Mouse (Mus musculus) Patski (cell line): ENCODE results near the gene Coq2. TPM values are rescaled to one million over a fixed set of nuclear protein-coding genes. Genes with fewer than 3 reads are reported as not detected.
A peak's percentile ranks its signal among the peaks of the same experiment; 100 is the strongest.

Experiments used
- ATAC-seq: fragments of 100-300 bp; one replicate; pipeline ENCODE4 v1.8.0; 2021
- CTCF ChIA-PET: fragments of 350-600 bp; sonication (Branson Sonifier 250); formaldehyde crosslinking; loops from one replicate; lab custom pipeline; 2022; ENCODE audit warnings: inconsistent platforms; lab: Charles Lee
- POLR2A ChIA-PET: fragments of 350-600 bp; sonication (Branson Sonifier 250); formaldehyde crosslinking; loops from one replicate; lab custom pipeline; 2022; ENCODE audit warnings: antibody characterized with exemption, inconsistent platforms; lab: Charles Lee
- DNase-seq: peaks from one replicate; pipeline ENCODE4 v3.0.0-alpha.2; 2011; ENCODE audit warnings: low read depth, low spot score
- H3K27me3 ChIP-seq: fragments of 371-371 bp; one replicate; pipeline ENCODE4 v1.5.1; 2021
- CTCF ChIP-seq: fragments of 100-300 bp; IDR thresholded peaks from one replicate; pipeline ENCODE4 v1.5.1; 2021
- in situ Hi-C: fragments of 300-500 bp; cut with MboI; formaldehyde crosslinking; loops from 3 replicates; pipeline ENCODE4 v1.11.1; 2018; ENCODE audit warnings: low pct_unique_long_range_greater_than_20kb, mixed read lengths
- polyA plus RNA-seq: library from polyadenylated mRNA; unstranded; gene quantifications from one replicate; pipeline ENCODE4 v1.2.3, GENCODE M21; 2021

The Coq2 gene
- polyA plus RNA-seq, 1 experiment from 2014 or later: 83.6 TPM

DNA sequence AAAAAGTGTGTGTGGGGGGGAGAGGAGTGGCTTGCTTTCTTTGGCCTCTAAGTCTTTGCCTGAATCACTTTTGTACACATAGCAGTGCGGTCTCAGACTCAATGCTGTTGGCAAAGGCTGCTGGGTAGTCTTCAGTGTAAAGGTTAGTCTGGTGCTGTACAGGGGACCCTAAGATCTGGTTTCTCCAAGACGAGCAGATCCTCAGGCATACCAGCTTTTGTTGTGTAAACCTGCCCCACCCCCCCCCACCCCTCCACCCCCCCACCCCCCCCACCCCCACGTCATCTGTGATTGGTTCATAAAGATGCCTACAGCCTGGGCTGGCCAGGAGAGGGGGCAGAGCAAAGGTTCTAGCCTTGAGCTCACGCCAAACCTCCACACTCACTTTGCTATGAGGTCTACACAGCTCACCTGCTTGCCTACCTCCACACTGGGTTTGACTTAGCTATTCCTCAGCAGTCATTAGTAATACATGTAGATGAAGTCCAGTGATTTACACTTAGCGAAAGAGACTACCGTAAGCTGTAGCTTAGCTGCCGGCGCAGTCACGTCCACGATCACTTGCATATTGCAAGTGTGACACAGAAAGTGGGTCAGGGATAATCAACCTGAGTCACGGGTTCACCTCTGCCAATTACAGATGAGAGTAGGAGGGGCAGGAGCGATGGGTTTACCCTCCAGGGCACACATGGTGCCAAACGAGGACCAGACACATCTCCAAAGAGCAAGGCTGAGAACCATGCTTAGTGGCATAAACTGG lies 26.1 kb upstream of the Coq2 start:
- ATAC-seq (no peak), DNase-seq (no peak)
- CTCF ChIA-PET: no interaction called here
- POLR2A ChIA-PET: no interaction called here
- in situ Hi-C loops: loop anchor here (25.0 kb wide), 1 partner anchor 986 kb away; no protein-coding TSS in a partner anchor
- no peaks in the 10 kb centered on the region for H3K27me3 ChIP-seq
- TF ChIP-seq CTCF: no peak

DNA sequence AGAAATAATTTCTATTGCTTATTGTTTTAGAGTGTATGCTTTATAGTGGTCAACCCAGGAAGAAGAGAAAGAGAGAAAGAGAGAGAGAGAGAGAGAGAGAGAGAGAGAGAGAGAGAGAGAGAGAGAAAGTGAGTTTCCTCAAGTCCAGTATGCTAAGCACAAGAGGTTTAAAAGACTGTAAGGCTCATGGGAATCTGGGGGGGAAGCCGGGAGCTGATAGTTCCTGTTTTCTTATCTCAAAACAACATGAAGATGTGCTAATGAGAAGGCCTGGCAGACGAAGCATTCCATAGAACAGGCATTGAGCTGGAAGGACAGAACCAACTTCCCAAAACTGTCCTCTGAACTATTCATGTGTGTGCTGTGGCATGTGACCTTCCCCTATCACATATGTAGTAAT lies 22.9 kb upstream of the Coq2 start:
- no peak for TF ChIP-seq CTCF
- ChIA-PET POLR2A (no interaction called here), CTCF (interaction anchor here (1.0 kb wide), 1 partner anchor 15 kb away, joined by 3 read pairs; no protein-coding TSS in a partner anchor)
- no peak for ATAC-seq
- in situ Hi-C loops: no loop called here
- DNase-seq: no peak
- no peaks in the 10 kb centered on the region for H3K27me3 ChIP-seq

DNA sequence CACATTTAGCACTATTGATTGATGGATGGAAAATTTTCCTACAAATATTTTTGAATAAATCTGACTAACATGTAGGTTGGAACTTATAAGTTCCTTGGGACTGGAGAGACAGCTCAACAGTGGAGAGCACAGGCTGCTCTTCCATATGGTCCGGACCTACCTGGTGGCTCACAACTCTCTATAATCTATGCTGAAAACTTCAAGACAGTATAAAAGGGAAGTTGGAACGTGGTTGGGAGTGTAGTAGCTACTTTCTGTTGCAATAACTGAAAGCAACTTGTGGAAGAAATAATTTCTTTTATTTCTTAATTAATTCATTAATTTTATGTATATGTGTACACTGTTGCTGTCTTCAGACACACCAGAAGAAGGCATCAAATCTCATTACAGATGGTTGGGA lies 22.5 kb upstream of the Coq2 start:
- no peaks in the 10 kb centered on the region for H3K27me3 ChIP-seq
- POLR2A ChIA-PET: no interaction called here
- ATAC-seq (no peak), DNase-seq (no peak)
- no peak for TF ChIP-seq CTCF
- in situ Hi-C loops: no loop called here
- CTCF ChIA-PET: interaction anchor here (1.0 kb wide), 1 partner anchor 16 kb away, joined by 3 read pairs; no protein-coding TSS in a partner anchor

DNA sequence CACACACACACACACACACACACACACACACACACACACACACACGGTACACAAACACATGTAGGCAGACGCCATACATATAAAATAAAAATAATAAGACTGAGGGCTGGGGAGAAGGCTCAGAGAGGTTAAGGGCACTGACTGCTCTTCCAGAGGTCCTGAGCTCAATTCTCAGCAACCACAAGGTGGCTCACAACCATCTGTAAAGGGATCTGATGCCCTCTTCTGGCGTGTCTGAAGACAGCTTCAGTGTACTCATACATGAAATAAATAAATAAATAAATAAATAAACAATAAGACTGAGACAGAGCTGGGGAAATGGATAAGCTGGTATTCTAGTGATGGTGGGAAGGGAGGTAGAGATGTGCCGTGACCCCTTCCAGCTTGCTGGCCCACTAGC lies 10.7 kb upstream of the Coq2 start:
- ChIA-PET CTCF (interaction anchor here (1.3 kb wide), 1 partner anchor 10 kb away, joined by 4 read pairs; the partner anchor contains the start of gene Coq2), POLR2A (no interaction called here)
- peak; percentile 56 for TF ChIP-seq CTCF
- no peak for DNase-seq
- no peak for ATAC-seq
- H3K27me3 ChIP-seq: no peaks in the 10 kb centered on the region
- in situ Hi-C loops: no loop called here

DNA sequence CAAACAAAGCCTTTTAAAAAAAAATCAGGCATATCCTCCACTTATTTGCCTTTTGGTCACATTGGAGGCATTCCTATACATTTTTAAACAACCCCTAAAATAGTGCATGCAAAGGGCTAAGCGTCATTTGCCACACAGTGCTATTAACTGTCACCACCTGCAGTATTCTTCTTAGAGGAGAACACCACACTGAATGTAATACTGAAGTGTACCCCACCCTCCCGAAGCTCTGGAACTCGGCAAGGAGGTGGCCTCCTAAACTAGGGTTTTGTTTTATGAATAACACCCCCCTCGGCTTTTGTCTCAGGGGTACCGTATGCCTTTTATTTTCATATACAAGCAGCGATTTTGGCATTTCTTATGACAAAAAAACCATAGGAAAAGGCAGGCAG lies 5.6 kb upstream of the Coq2 start:
- DNase-seq: no peak
- no peak for ATAC-seq
- TF ChIP-seq CTCF: no peak
- in situ Hi-C loops: loop anchor here (5.0 kb wide), 1 partner anchor 232 kb away; no protein-coding TSS in a partner anchor
- ChIA-PET CTCF (interaction anchor here (1.5 kb wide), 1 partner anchor 146 kb away, joined by 4 read pairs; no protein-coding TSS in a partner anchor), POLR2A (no interaction called here)
- no peaks in the 10 kb centered on the region for H3K27me3 ChIP-seq

DNA sequence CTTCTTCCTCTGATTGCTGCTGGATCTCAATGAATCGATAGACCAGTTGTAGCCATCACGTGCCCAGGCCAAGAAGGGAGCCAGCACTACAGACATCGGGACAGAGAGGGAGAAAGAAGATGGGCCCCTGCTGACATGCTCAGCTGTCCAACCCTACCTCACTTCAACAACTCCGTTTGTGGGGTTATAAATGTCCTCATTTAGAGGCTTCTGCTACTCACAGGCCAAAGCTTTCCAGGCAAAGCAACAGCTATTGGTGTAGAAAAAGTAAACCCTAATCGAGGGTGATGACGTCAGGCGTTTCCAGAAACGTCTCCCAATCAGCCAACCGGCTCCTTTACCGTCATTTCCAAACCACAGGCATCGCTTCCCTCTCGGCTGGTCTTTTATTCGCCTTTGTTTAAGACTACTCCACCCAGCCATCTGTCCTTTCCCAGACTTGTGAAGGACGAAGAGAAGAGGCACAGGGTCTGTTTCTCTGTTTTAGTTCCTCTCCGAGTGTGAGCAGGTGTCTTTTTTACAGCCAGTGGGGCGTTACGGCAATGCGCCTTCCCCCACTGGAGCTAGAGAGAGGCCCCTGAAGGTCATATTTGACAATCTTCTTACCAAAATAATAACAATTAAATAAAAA lies 5.1 kb upstream of the Coq2 start:
- H3K27me3 ChIP-seq: no peaks in the 10 kb centered on the region
- CTCF ChIA-PET: interaction anchor here (1.5 kb wide), 1 partner anchor 147 kb away, joined by 4 read pairs; no protein-coding TSS in a partner anchor
- ATAC-seq (no peak), DNase-seq (no peak)
- POLR2A ChIA-PET: no interaction called here
- in situ Hi-C loops: loop anchor here (5.0 kb wide), 2 partner anchors 137 to 232 kb away; no protein-coding TSS in a partner anchor
- TF ChIP-seq CTCF: no peak

DNA sequence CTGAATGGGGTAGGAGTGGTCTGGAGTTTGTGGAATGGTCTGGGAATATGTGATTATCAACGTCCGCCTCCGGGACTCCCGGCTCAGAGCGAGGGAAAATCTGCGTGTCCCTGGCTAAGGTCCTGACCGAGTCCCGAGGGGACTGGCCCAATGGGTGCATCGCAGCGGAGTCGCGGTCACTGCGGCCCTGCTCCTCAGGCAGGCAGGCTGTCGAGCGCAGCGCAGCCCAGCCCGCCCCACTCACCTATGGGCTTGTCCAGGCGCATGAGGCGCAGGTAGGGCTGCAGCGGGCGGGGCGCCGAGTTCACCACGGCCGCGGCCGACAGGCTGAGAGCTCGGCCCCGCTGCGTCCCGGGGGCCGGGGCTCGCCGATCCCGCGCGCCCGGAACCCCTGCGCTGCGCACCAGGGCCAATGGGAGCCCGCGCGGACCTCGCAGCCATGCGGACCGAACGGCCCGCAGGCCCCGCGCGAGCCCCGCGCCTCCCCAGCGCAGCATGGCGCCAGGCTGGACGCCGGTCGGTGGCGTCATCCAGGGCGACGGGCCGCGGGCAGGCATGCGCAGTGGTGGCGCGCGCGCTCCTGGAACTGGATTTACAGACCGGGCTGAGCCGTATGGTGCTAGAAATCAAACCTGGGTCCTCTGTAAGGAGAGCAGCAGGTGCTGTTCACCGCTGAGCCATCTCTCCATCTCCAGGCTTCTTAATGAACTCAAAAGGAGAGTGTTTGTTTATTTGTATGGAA lies 1.0 kb downstream of the Coq2 start:
- CTCF ChIA-PET: interaction anchor here (1.2 to 1.7 kb wide), 15 partner anchors 16 to 241 kb away, joined by 3 to 11 read pairs (median 5); partner anchors contain the start of gene Abraxas1
- ATAC-seq (peak; percentile 73), DNase-seq (no peak)
- TF ChIP-seq CTCF: no peak
- in situ Hi-C loops: no loop called here
- POLR2A ChIA-PET: interaction anchor here (0.6 to 1.0 kb wide), 2 partner anchors 114 to 131 kb away, joined by 4 to 5 read pairs; no protein-coding TSS in a partner anchor
- no peaks in the 10 kb centered on the region for H3K27me3 ChIP-seq

DNA sequence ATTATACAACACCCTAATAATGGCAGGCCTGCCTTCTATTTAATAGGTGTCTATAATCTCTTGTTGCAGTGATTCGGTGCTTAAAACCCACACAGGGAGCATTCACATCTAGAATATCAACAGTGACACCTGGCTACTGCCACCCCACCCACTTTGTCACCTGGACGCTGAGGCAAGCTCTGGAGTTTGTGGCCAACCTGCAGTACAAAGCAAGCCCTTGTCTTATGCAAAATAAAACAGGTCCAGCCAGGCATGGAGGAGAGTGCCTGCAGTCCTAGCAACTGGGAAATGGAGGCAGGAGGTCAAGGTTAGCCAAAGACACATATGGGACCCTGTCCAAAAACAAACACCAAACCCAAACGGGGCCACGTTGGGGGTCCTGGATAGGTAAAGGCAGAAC lies 2.5 kb downstream of the Coq2 start:
- DNase-seq (no peak), ATAC-seq (no peak)
- no peaks in the 10 kb centered on the region for H3K27me3 ChIP-seq
- CTCF ChIA-PET: interaction anchor here (0.8 to 2.3 kb wide), 8 partner anchors 8 to 136 kb away, joined by 3 to 8 read pairs (median 4); no protein-coding TSS in a partner anchor
- POLR2A ChIA-PET: interaction anchor here (0.5 to 0.6 kb wide), 2 partner anchors 103 to 162 kb away, joined by 3 to 5 read pairs; no protein-coding TSS in a partner anchor
- in situ Hi-C loops: no loop called here
- TF ChIP-seq CTCF: no peak

DNA sequence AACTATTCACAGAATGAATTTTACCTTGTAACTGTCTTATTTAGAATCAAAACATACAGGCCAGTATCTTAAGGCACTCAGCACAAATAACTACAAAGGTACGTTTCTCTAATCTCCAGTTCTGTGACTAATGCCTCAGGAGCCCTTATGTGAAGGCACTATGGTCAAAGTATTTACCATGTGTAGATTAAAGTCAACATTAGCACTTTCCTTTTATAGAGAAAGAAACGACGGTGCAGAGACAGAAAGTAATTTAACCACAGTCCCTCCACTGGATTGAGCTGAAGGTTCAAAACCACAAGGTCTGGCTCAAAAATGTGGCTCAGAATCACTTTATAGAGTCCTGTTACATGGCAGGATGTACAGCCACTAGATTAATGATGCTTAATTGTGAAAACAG lies 3.0 kb downstream of the Coq2 start:
- CTCF ChIA-PET: interaction anchor here (0.8 to 2.5 kb wide), 12 partner anchors 15 to 138 kb away, joined by 3 to 20 read pairs (median 5); no protein-coding TSS in a partner anchor
- TF ChIP-seq CTCF: no peak
- no peak for DNase-seq
- POLR2A ChIA-PET: interaction anchor here (0.5 kb wide), 1 partner anchor 103 kb away, joined by 3 read pairs; no protein-coding TSS in a partner anchor
- in situ Hi-C loops: no loop called here
- no peaks in the 10 kb centered on the region for H3K27me3 ChIP-seq
- ATAC-seq: no peak

DNA sequence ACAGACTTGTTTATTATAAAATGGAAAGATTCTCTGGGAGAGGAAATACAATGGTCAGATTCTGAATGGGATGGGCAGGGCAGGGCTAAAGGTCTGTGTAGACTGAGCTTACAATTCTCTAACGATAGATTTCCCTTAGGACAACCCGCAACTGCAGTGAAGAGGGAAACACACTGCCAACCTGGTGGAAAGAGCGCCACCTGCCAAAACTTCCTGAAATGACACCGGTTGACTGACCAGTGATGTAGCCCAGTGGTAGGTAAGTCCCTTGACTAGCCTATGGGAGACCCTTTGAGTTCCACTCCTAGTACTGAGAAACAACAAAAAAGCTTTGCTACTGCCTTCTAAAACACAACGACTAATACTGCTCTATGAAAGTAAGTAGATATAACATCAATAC lies 3.5 kb downstream of the Coq2 start:
- ATAC-seq: peak; percentile 69
- ChIA-PET POLR2A (no interaction called here), CTCF (interaction anchor here (0.6 to 2.7 kb wide), 16 partner anchors 15 to 137 kb away, joined by 3 to 20 read pairs (median 5); no protein-coding TSS in a partner anchor)
- in situ Hi-C loops: no loop called here
- DNase-seq: no peak
- H3K27me3 ChIP-seq: no peaks in the 10 kb centered on the region
- peak; percentile 86 for TF ChIP-seq CTCF
